ENCODE assay signal across 8 mouse cellular contexts in genomic region chr1:118476919-118477318, GRCm38 (mm10).
DNase-seq lines count a peak whose midpoint lies in the region; ATAC-seq lines count a peak whose summit lies in the region.

No protein-coding gene starts in this region.

- H3K9ac ChIP-seq in forebrain, embryonic 13.5 days, result no peak overlapping the region
- H3K9ac ChIP-seq in kidney, embryonic 16.5 days (replicated peaks; ENCODE audit: low read length), result no peak overlapping the region

- no peak for ATAC-seq in forebrain, embryonic 13.5 days
- ATAC-seq in kidney, embryonic 16.5 days (ENCODE audit: low FRiP score, low TSS enrichment), result peak; percentile 75; the same call in 1 of the 2 replicates
- ATAC-seq in megakaryocyte, adult 5-6 weeks (ENCODE audit: poor library complexity, severe bottlenecking), result peak; percentile 82

- H3K36me3 ChIP-seq in forebrain, embryonic 13.5 days (ENCODE audit: poor library complexity, severe bottlenecking), result peaks cover 24% of the 10 kb centered on the region
- peaks cover 16% of the 10 kb centered on the region; the same call in 1 of the 2 replicates for H3K36me3 ChIP-seq in kidney, embryonic 16.5 days (ENCODE audit: insufficient read depth, low read length)

- no peak overlapping the region for H3K4me3 ChIP-seq in forebrain, embryonic 13.5 days
- no peak overlapping the region for H3K4me3 ChIP-seq in kidney, embryonic 16.5 days (ENCODE audit: low read length)

- H3K27ac ChIP-seq in forebrain, embryonic 13.5 days, result peak overlapping the region; percentile 14; the same call in 1 of the 2 replicates
- no peak overlapping the region for H3K27ac ChIP-seq in kidney, embryonic 16.5 days (ENCODE audit: low read length)

- DNase-seq in cerebellum, adult 9-10 months, result peak; percentile 39
- DNase-seq in cerebellum, adult 9-11 months, result no peak
- peak; percentile 38 to 43 for DNase-seq in spleen, postnatal 36 days (ENCODE audit: low spot score in 2 of 2)
- no peak for DNase-seq in spleen, adult 12 weeks (ENCODE audit: low spot score)
- DNase-seq in thymus, postnatal 36 days, result peak; percentile 30 to 46

- no peak overlapping the region for H3K4me2 ChIP-seq in forebrain, embryonic 13.5 days
- H3K4me2 ChIP-seq in kidney, embryonic 16.5 days (replicated peaks; ENCODE audit: low read depth, low read length), result no peak overlapping the region

- 45% methylated on average over 4 of the region's 4 CpGs for WGBS in forebrain, embryonic 13.5 days
- 53% methylated on average over 4 of the region's 4 CpGs for WGBS in kidney, embryonic 16.5 days

- H3K4me1 ChIP-seq in forebrain, embryonic 13.5 days, result peaks cover 27% of the 10 kb centered on the region
- peaks cover 4% of the 10 kb centered on the region; the same call in 1 of the 2 replicates for H3K4me1 ChIP-seq in kidney, embryonic 16.5 days (ENCODE audit: insufficient read depth, low read length)

- no peaks in the 10 kb centered on the region for H3K9me3 ChIP-seq in forebrain, embryonic 13.5 days (replicated peaks)
- H3K9me3 ChIP-seq in kidney, embryonic 16.5 days (ENCODE audit: low read length), result no peaks in the 10 kb centered on the region

- no peaks in the 10 kb centered on the region for H3K27me3 ChIP-seq in forebrain, embryonic 13.5 days
- H3K27me3 ChIP-seq in kidney, embryonic 16.5 days (ENCODE audit: insufficient read depth, low read length), result no peaks in the 10 kb centered on the region

Comparison
In these comparisons a context has a peak if more than half of its experiments do, and no peak if none do; other contexts are left out.
1. DNase-seq: peak in cerebellum, adult 9-10 months (single experiment), spleen, postnatal 36 days (2 of 2) and thymus, postnatal 36 days (2 of 2); none in cerebellum, adult 9-11 months (single experiment) and spleen, adult 12 weeks (single experiment).